Mouse (Mus musculus) cerebellum, adult 2 months (tissue): ENCODE measurements around the gene Ctdsp2.

Experiments used
- CTCF ChIP-seq: fragments of 200-500 bp; IDR thresholded peaks from 2 replicates; pipeline ENCODE4 v1.5.1; 2011; ENCODE audit warnings: low read depth, mild to moderate bottlenecking, control low read depth, low read length, moderate library complexity, borderline replicate concordance; ENCODE audit not compliant: insufficient read depth
- POLR2A ChIP-seq: fragments of 200-500 bp; IDR thresholded peaks from 2 replicates; pipeline ENCODE4 v1.6.1; 2011; ENCODE audit warnings: low read length, control low read depth, borderline replicate concordance; ENCODE audit not compliant: insufficient read depth

DNA sequence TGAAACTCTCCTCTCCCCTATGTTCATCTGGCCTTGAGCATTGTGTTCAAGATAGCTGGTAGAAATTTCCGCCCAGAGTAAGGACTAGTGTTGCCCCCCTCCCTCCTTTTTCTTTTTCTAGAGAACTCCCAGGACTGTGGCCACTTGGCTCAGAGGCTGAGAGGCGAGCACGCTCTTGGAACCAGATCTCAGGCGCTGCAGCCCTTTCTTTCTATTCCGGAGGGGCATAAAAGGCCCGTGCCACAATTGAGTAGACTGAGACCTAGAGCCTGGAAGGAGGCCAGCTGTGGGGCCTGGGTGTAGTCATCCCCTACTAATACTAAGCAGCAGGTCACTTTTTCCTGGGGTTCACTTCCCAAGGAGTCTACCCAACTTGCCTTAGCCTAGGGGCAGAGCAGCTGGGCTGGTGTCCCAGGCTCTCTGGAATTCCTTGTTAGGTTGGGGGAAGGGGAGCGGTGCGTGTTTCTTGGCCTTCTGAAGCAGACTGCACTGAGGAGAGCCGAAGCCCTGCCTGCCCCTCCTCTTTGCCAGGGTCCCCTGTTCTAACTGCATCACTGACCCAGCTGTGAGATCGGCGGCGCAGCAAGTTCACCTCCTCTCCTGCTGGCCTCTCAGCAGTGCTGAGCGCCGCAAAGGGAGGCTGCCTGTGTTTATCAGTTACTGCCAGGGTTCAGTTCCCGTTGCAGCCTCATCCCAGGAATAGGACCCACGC, 1.9 kb downstream of the Ctdsp2 start:
- TF ChIP-seq CTCF (no peak), POLR2A (no peak)
